Mouse (Mus musculus): ENCODE data around the gene Prrg2.

The Prrg2 gene

GRCm38 (mm10) chr7:45012011-45012410 is 50.5 kb downstream of the Prrg2 start:
- no peak for DNase-seq (ENCODE audit: low read depth, low spot score)

- DNase-seq (ENCODE audit: low read depth, low spot score), result no peak
Measured at GRCm38 (mm10) chr7:45008411-45008810, 54.1 kb downstream of the Prrg2 start.

GRCm38 (mm10) chr7:45007846-45008245 is 54.6 kb downstream of the Prrg2 start:
- DNase-seq (ENCODE audit: low read depth, low spot score), result no peak

- DNase-seq (ENCODE audit: low read depth, low spot score), result no peak
Measured at GRCm38 (mm10) chr7:45007141-45007540, 55.3 kb downstream of the Prrg2 start.

- DNase-seq (ENCODE audit: low read depth, low spot score), result no peak
Measured at GRCm38 (mm10) chr7:45006503-45006902, 56.0 kb downstream of the Prrg2 start.

GRCm38 (mm10) chr7:45005321-45005992 is 57.0 kb downstream of the Prrg2 start:
- DNase-seq (ENCODE audit: low read depth, low spot score), result no peak

- no peak for DNase-seq (ENCODE audit: low read depth, low spot score)
Measured at GRCm38 (mm10) chr7:45004546-45004945, 57.9 kb downstream of the Prrg2 start.

Measured in telencephalon, adult 2 months (tissue).